Mouse (Mus musculus) brown adipose tissue, adult 24 weeks (tissue): ENCODE measurements around the gene Pax9. TPM values are rescaled to one million over a fixed set of nuclear protein-coding genes. Genes with fewer than 3 reads are reported as not detected.

Source experiments
- H3K27ac ChIP-seq: fragments of 200-500 bp; replicated peaks from 2 replicates; pipeline ENCODE4 v1.5.1; 2012; ENCODE audit warnings: low read depth, mild to moderate bottlenecking, low read length
- H3K4me1 ChIP-seq: fragments of 200-500 bp; 2 replicates; pipeline ENCODE4 v1.6.1; 2012; ENCODE audit warnings: low read length, mixed read lengths; ENCODE audit not compliant: control insufficient read depth, insufficient read depth, insufficient read length
- H3K4me3 ChIP-seq: fragments of 200-500 bp; 2 replicates; pipeline ENCODE4 v1.5.1; 2012; ENCODE audit warnings: low read depth, mild to moderate bottlenecking, low read length, moderate library complexity; ENCODE audit not compliant: insufficient read depth
- polyA plus RNA-seq: library from polyadenylated mRNA; stranded (reverse); fragments of >200 nt; gene quantifications from 2 replicates; pipeline ENCODE4 v1.2.4, GENCODE M21; 2012; ENCODE audit not compliant: missing spikeins, insufficient read depth, insufficient read length

The Pax9 gene
- not detected in 2 replicates for polyA plus RNA-seq

GRCm38 (mm10) chr12:56691427-56692079 is at the start of gene Pax9:
Gene Pax9, plus strand, starts transcription at chr12:56691767.
- no peak within 1 kb of the TSS for H3K27ac ChIP-seq
- no peaks in the 10 kb centered on the region for H3K4me1 ChIP-seq
- H3K4me3 ChIP-seq = no peak within 1 kb of the TSS

- Histone ChIP-seq H3K27ac (no peak overlapping the region), H3K4me3 (no peak overlapping the region), H3K4me1 (no peaks in the 10 kb centered on the region)
Observed at GRCm38 (mm10) chr12:56669451-56670122, 22.0 kb upstream of the Pax9 start.

- Histone ChIP-seq H3K4me3 (no peak overlapping the region), H3K27ac (no peak overlapping the region), H3K4me1 (no peaks in the 10 kb centered on the region)
Observed at GRCm38 (mm10) chr12:56670795-56671194, 20.8 kb upstream of the Pax9 start.

GRCm38 (mm10) chr12:56674726-56675125 is 16.8 kb upstream of the Pax9 start:
- H3K4me3 ChIP-seq = no peak overlapping the region
- H3K27ac ChIP-seq = no peak overlapping the region
- no peaks in the 10 kb centered on the region for H3K4me1 ChIP-seq

- H3K27ac ChIP-seq = no peak overlapping the region
- no peaks in the 10 kb centered on the region for H3K4me1 ChIP-seq
- H3K4me3 ChIP-seq = no peak overlapping the region
Observed at GRCm38 (mm10) chr12:56677620-56678019, 13.9 kb upstream of the Pax9 start.

GRCm38 (mm10) chr12:56681096-56681811 is 10.3 kb upstream of the Pax9 start:
- H3K4me3 ChIP-seq = no peak overlapping the region
- H3K27ac ChIP-seq = no peak overlapping the region
- no peaks in the 10 kb centered on the region for H3K4me1 ChIP-seq

GRCm38 (mm10) chr12:56687640-56688481 is 3.7 kb upstream of the Pax9 start:
- no peaks in the 10 kb centered on the region for H3K4me1 ChIP-seq
- H3K4me3 ChIP-seq = no peak overlapping the region

GRCm38 (mm10) chr12:56688482-56688840 is 3.1 kb upstream of the Pax9 start:
- Histone ChIP-seq H3K4me1 (no peaks in the 10 kb centered on the region), H3K27ac (no peak overlapping the region), H3K4me3 (no peak overlapping the region)

More at GRCm38 (mm10) chr12:56687640-56688481, 3.7 kb upstream of the Pax9 start:
- no peak overlapping the region for H3K27ac ChIP-seq

GRCm38 (mm10) chr12:56688920-56689319 is 2.6 kb upstream of the Pax9 start:
- H3K4me3 ChIP-seq = no peak overlapping the region
- no peak overlapping the region for H3K27ac ChIP-seq

GRCm38 (mm10) chr12:56689331-56689730 is 2.2 kb upstream of the Pax9 start:
- Histone ChIP-seq H3K27ac (no peak overlapping the region), H3K4me1 (no peaks in the 10 kb centered on the region), H3K4me3 (no peak overlapping the region)

More at GRCm38 (mm10) chr12:56688920-56689319, 2.6 kb upstream of the Pax9 start:
- no peaks in the 10 kb centered on the region for H3K4me1 ChIP-seq

- H3K27ac ChIP-seq = no peak overlapping the region
- no peak overlapping the region for H3K4me3 ChIP-seq
- no peaks in the 10 kb centered on the region for H3K4me1 ChIP-seq
Observed at GRCm38 (mm10) chr12:56689736-56690135, 1.8 kb upstream of the Pax9 start.

- Histone ChIP-seq H3K4me1 (no peaks in the 10 kb centered on the region), H3K27ac (no peak overlapping the region), H3K4me3 (no peak overlapping the region)
Observed at GRCm38 (mm10) chr12:56690366-56690765, 1.2 kb upstream of the Pax9 start.

GRCm38 (mm10) chr12:56691001-56691400 is 566 bp upstream of the Pax9 start:
- Histone ChIP-seq H3K4me1 (no peaks in the 10 kb centered on the region), H3K4me3 (no peak overlapping the region), H3K27ac (no peak overlapping the region)

- Histone ChIP-seq H3K4me1 (0 out of 2 replicates have a peak, but pooled peaks cover 3% of the 10 kb centered on the region), H3K4me3 (no peak overlapping the region), H3K27ac (no peak overlapping the region)
Observed at GRCm38 (mm10) chr12:56692536-56692935, 969 bp downstream of the Pax9 start.
